Mouse (Mus musculus) R1 (cell line): ENCODE measurements at regions not wholly inside any gene's neighbourhood (a gene's known extent, or its start where the extent isn't known, plus 50 kb on each side); places are given as distances from the start of the nearest gene placed in this dataset.
A peak's percentile ranks its signal among the peaks of the same experiment; 100 is the strongest.

Experiments used
- DNase-seq: peaks from one replicate; pipeline ENCODE4 v3.0.0-alpha.2; 2018; ENCODE audit warnings: low read depth, low spot score

DNA sequence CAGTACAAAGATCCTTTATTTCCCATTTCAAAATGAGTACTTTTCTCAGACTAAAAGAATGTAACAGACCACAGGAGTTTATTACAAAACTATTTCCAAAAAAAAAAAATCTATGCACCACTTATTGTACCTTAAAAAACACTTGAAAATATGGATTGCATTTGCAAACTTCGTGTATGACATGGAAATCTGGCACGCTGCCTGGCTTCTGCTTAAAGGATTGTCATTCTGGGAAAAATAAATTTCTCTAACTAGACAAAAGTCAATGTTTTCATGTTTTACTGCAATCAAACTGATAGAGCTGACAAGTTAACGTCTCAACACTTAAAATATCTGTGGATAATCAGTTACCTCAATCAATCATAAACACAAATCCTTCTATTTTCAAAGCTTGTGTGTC, 205.5 kb upstream of the Nr2f1 start:
- no peak for DNase-seq

DNA sequence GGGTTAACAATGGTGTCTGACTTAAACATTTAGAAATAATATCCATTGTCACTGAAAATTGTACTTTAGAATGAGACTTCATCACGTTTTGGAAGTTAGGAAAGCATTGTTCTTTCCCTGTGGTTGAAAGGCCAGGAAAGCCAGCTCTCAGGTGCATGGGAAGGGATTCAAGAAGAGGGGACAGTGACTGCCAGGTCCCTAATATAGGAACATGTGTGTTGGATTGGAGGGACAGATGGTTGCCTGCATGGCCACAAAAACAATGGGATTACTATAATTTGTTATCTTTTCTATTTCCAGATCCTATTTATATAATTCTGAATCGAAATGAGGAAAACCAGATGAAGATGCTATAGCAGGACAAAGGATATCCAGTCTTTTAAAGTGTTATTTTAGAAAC, 184.2 kb upstream of the Nr2f1 start:
- no peak for DNase-seq

DNA sequence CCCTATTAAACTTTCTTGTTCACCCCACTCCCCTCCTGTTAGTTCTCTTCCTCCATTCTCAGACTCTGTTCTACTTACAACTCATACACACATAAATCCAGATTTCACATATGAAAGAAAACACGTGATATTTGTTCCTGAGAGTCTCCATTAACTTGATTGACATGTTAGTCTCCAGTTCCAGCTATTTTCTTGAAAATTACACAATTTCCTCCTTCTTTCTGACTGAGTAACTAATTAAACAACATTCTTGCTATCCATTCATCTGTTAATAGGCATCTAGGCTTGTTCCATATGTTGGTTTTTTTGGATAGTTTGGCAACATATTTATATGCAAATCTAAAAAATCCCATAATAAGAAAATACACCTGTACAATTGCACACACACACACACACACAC, 161.7 kb upstream of the Nr2f1 start:
- DNase-seq, result no peak

DNA sequence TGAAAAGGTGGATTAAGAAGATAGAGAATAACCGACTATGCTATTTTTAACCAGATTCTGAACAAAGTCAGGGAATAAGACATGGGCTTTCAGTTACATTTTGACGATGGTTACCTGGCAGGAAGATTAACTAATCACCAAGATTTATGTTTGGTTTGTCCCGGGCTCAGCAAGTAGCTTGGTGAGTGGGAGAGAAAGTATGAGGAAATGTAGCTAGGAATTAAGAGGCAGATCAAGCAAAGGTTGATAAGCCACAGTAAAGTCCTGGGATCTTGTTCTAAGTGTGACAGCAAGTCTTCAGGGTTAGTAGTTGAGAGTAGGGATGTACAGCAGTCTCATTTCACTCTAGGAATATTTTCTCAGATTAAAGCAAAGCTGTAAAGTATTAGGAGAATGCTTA, 149.3 kb upstream of the Nr2f1 start:
- no peak for DNase-seq

DNA sequence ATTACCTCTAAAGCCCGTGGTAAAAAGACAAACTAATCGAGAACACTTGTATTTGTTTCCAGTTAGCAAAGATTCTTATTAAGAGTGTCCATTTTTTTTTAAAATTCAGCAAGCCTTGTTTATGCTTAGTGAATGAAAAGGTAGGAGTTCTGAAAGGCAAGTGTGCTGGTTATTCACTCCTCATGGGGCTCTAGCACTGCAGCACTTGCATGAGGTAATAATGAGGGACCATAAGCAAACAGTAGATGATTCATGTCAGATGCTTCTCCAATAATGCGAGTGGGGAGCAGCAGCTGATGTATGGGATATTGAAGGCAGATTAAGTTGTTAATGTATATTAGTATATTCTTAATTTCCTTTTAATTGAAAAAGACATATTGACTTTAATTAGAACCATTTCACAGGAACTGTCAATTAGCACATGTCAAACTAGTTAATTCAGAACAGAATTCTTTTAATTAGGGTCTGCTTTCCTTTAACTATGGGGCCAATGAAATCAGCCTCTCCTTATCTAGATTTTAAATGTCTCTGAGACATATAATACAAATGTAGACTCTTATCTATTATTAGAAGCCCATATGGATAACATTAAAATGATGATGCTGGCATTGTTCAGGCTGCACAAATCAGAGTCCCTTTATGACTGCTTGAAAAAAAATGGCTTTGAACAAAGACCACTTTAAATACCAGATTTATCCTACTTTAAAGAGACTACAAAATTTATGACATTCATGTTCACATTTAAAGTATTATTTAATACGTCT, 125.1 kb upstream of the Nr2f1 start:
- no peak for DNase-seq

DNA sequence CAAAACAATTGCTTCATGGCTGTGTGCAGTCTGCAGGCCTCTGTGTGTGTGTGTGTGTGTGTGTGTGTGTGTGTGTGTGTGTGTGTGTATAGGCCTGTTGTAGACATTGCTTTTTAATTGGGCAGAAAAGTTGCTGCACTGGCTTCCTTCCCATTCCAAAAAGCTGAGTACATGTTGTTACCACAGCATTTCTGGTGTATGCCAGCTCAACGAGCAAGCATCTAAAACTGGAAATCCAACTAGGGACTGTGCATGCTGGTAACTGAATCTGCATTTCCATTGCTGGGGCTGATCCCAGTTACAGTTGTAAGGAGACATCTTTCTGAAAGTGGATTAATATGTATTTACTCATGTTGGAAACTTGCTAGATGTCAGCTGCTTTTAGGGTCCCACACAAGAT, 123.6 kb upstream of the Nr2f1 start:
- no peak for DNase-seq

DNA sequence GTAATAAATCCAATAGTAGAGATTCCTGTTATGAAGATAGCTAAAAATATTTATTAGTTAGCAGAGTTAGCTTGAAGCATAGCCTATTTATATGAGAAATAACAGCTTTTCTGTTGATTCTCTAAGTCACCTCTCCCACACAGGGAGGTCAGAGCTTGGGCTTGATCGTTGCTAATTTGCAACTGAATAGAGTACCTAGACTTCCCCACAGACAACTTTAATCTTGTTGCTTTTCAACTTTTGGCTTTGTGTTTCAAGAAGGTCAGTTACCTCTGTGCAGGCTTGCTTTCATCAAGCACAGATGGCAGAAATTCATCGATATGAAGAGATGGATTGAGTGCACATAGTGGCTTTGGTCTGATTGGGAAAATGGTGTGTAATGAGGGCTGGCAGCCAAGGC, 118.9 kb upstream of the Nr2f1 start:
- DNase-seq, result peak; percentile 70

DNA sequence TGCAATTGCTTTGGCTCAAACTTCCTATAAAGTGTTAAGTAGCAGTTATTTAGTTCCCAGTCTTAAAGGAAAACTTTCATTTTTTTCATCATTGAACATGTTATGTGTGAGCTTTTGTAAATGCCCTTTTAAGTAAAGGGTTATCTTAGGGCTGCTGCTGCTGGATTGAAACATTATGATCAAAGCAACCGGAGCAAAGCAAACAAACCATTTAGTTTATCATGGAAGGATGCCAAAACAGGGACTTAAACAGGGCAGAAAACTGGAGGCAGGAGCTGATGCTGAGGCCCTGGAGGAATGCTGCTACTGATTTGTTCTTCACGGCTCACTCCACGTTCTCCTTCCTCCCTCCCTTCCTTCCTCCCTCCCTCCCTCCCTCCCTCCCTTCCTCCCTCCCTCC, 111.3 kb upstream of the Nr2f1 start:
- DNase-seq, result no peak
